Mouse (Mus musculus) testis, adult 2 months (tissue): ENCODE results near the gene Rrnad1.

Source experiments
- CTCF ChIP-seq: fragments of 200-500 bp; IDR thresholded peaks from 2 replicates; pipeline ENCODE4 v1.5.1; 2012; ENCODE audit warnings: low read depth, mild to moderate bottlenecking, inconsistent platforms, low read length, moderate library complexity; ENCODE audit not compliant: control insufficient read depth, insufficient read depth, insufficient replicate concordance
- POLR2A ChIP-seq: fragments of 200-500 bp; IDR thresholded peaks from 2 replicates; pipeline ENCODE4 v1.6.1; 2012; ENCODE audit warnings: low read depth, mild to moderate bottlenecking, inconsistent platforms, low read length, moderate library complexity; ENCODE audit not compliant: control insufficient read depth

- TF ChIP-seq CTCF = no peak
- no peak for TF ChIP-seq POLR2A
Observed at GRCm38 (mm10) chr3:87903821-87904220, 26.7 kb downstream of the Rrnad1 start.
